Mouse (Mus musculus): ENCODE results near the gene Ighmbp2. TPM values are rescaled to one million over a fixed set of nuclear protein-coding genes. Genes with fewer than 3 reads are reported as not detected.

Ighmbp2 gene
- total and polyA plus RNA-seq, 3 experiments, result 7.1 to 11.2 (median 10.3) TPM

DNA sequence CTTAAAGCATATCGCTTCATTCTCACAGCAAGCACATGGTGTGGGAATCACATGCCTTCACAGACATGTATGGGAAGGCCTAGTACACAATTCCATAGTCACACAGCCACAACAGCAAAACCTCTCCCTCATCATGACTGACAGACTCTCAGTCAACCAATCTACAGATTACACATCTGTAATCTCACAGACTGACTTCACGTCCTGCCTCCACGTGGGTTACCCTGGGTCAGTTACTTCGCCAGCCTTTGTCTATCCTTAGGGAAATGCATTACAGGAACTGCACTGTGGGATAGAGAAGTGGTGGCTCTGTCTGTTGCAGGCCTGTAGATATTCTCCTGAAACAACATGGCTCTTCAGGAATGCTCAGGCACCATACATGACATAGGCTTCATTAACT lies 931 bp downstream of the Ighmbp2 start:
- H3K36me3 ChIP-seq (replicated peaks in 1 of 2; ENCODE audit: control insufficient read depth in 1 of 2, insufficient read depth in 1 of 2, low read length in 1 of 2), result peaks cover 50 to 70% of the 10 kb centered on the region in 2 experiments
- TF ChIP-seq MAX (IDR thresholded peaks at IDR 0.05; ENCODE audit: low read length), result 0 out of 2 replicates have a peak, but pooled peaks have one; percentile 23
- no peak for TF ChIP-seq JUN (IDR thresholded peaks at IDR 0.05; ENCODE audit: insufficient read depth, low read depth, low read length)
- TF ChIP-seq ZMIZ1 (IDR thresholded peaks at IDR 0.05; ENCODE audit: low read depth, low read length), result no peak
- no peak for TF ChIP-seq MXI1 (IDR thresholded peaks at IDR 0.05; ENCODE audit: low read depth, low read length)
- H3K27me3 ChIP-seq (replicated peaks), result no peaks in the 10 kb centered on the region
- no peaks in the 10 kb centered on the region for H3K9me3 ChIP-seq (replicated peaks; ENCODE audit: low read length)
- peak overlapping the region; percentile 79 for H3K4me2 ChIP-seq (ENCODE audit: insufficient read depth, low read depth, poor library complexity, severe bottlenecking)
- no peak overlapping the region for H3K27ac ChIP-seq (ENCODE audit: insufficient read depth, low read depth)
- H3K79me2 ChIP-seq (replicated peaks; ENCODE audit: control insufficient read depth, extremely low read depth, insufficient read depth, poor library complexity, severe bottlenecking), result peaks cover 27% of the 10 kb centered on the region
- peak overlapping the region; percentile 85 for H3K9ac ChIP-seq (ENCODE audit: insufficient read depth, low read depth)
- dilution Hi-C loops (cut with MboI; ENCODE audit: extremely low pct_ligation_motif_present, extremely low pct_unique_long_range_greater_than_20kb, low sequenced_read_pairs) (no loop called here), in situ Hi-C loops (cut with MboI; ENCODE audit: low pct_ligation_motif_present, low pct_unique_long_range_greater_than_20kb, low sequenced_read_pairs) (loop anchor here (5.0 kb wide), 1 partner anchor 90 kb away; no protein-coding TSS in a partner anchor)
- H3K4me3 ChIP-seq (replicated peaks in 1 of 3; ENCODE audit: low read depth in 2 of 3, low read length in 2 of 3, poor library complexity in 1 of 3), result peak overlapping the region; percentile 92 to 97 (median 95)
- peaks cover 9 to 28% of the 10 kb centered on the region in 2 experiments for H3K4me1 ChIP-seq (ENCODE audit: control insufficient read depth in 1 of 2, insufficient read depth in 2 of 2)
- peak; percentile 8 for DNase-seq (ENCODE audit: extremely low read depth)

- no peak for DNase-seq (ENCODE audit: extremely low read depth)
- H3K9me3 ChIP-seq (replicated peaks; ENCODE audit: low read length), result no peaks in the 10 kb centered on the region
- TF ChIP-seq PAX5 (IDR thresholded peaks at IDR 0.05; ENCODE audit: low read length) (no peak), JUND (conservative IDR thresholded peaks at IDR 0.05; ENCODE audit: low read depth, low read length) (no peak), UBTF (IDR thresholded peaks at IDR 0.05; ENCODE audit: low read depth, low read length) (no peak), SIN3A (IDR thresholded peaks at IDR 0.05; ENCODE audit: low read length) (no peak), GABPA (IDR thresholded peaks at IDR 0.05; ENCODE audit: insufficient replicate concordance, low read depth, low read length) (no peak), CHD2 (IDR thresholded peaks at IDR 0.05; ENCODE audit: low read length) (no peak), TCF12 (IDR thresholded peaks at IDR 0.05; ENCODE audit: low read depth, low read length) (no peak), ZMIZ1 (IDR thresholded peaks at IDR 0.05; ENCODE audit: low read depth, low read length) (no peak), CTCF (conservative IDR thresholded peaks at IDR 0.05 in 1 of 2, IDR thresholded peaks at IDR 0.05 in 1 of 2; ENCODE audit: low read depth in 2 of 2, low read length in 2 of 2) (no peak), KAT2A (IDR thresholded peaks at IDR 0.05; ENCODE audit: insufficient replicate concordance, low read length) (no peak), ZC3H11A (IDR thresholded peaks at IDR 0.05; ENCODE audit: low read depth, low read length) (no peak), JUN (IDR thresholded peaks at IDR 0.05; ENCODE audit: insufficient read depth, low read depth, low read length) (no peak), IRF4 (IDR thresholded peaks at IDR 0.05; ENCODE audit: low read depth, low read length) (no peak), ZNF384 (IDR thresholded peaks at IDR 0.05; ENCODE audit: low read depth, low read length) (no peak), ETS1 (conservative IDR thresholded peaks at IDR 0.05; ENCODE audit: low read depth, low read length) (no peak), POLR2AphosphoS2 (IDR thresholded peaks at IDR 0.05; ENCODE audit: low read depth, low read length) (no peak), NRF1 (IDR thresholded peaks at IDR 0.05; ENCODE audit: low read depth, low read length) (no peak), ELF1 (IDR thresholded peaks at IDR 0.05; ENCODE audit: low read depth, low read length) (no peak)
- H3K9ac ChIP-seq (ENCODE audit: insufficient read depth, low read depth), result no peak overlapping the region
- peaks cover 85 to 96% of the 10 kb centered on the region in 2 experiments for H3K36me3 ChIP-seq (replicated peaks in 1 of 2; ENCODE audit: control insufficient read depth in 1 of 2, insufficient read depth in 1 of 2, low read length in 1 of 2)
- no peak overlapping the region for H3K27ac ChIP-seq (ENCODE audit: insufficient read depth, low read depth)
- H3K79me2 ChIP-seq (replicated peaks; ENCODE audit: control insufficient read depth, extremely low read depth, insufficient read depth, poor library complexity, severe bottlenecking), result no peaks in the 10 kb centered on the region
- no peak overlapping the region for H3K4me2 ChIP-seq (ENCODE audit: insufficient read depth, low read depth, poor library complexity, severe bottlenecking)
- dilution Hi-C loops (cut with MboI; ENCODE audit: extremely low pct_ligation_motif_present, extremely low pct_unique_long_range_greater_than_20kb, low sequenced_read_pairs), result no loop called here
- H3K4me1 ChIP-seq (ENCODE audit: control insufficient read depth in 1 of 2, insufficient read depth in 2 of 2), result peaks cover 0 to 6% of the 10 kb centered on the region in 2 experiments; a peak in 2 of 4 replicates
- H3K4me3 ChIP-seq (replicated peaks in 1 of 3; ENCODE audit: low read depth in 2 of 3, low read length in 2 of 3, poor library complexity in 1 of 3), result no peak overlapping the region
- in situ Hi-C loops (cut with MboI; ENCODE audit: low pct_ligation_motif_present, low pct_unique_long_range_greater_than_20kb, low sequenced_read_pairs), result no loop called here
- no peaks in the 10 kb centered on the region for H3K27me3 ChIP-seq (replicated peaks)
Measured at GRCm38 (mm10) chr19:3275744-3276365, 7.0 kb downstream of the Ighmbp2 start.

Measured in CH12.LX (cell line).